Mouse (Mus musculus) ES-Bruce4 (cell line): ENCODE measurements at regions not wholly inside any gene's neighbourhood (a gene's known extent, or its start where the extent isn't known, plus 50 kb on each side); places are given as distances from the start of the nearest gene placed in this dataset.

Experiments
- CTCF ChIP-seq: IDR thresholded peaks from one replicate; pipeline ENCODE4 v1.8.1; 2011; ENCODE audit warnings: low read depth, low read length
- EP300 ChIP-seq: IDR thresholded peaks from 2 replicates; pipeline ENCODE4 v1.6.1; 2011; ENCODE audit warnings: low read depth, low read length; ENCODE audit not compliant: insufficient read depth

DNA sequence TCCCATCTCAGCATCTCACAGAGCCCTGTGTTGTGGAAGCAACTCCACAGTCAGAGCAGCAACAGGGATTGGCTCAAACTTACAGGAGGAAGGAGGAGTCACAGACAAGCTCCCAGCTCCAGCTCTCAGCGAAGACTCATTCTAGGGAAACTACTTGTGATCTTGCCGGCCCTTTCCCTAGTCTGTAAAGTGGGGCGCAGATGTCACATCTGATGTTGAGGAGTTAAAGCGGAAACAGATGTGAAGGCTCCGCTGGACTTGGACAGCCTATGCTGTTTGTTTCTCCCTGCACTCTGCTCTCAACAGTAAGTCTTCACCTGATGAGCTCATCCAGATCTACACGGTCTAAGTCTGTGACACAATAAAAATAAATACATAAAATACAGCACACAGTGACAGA, 408.1 kb downstream of the Irx1 start:
- TF ChIP-seq CTCF (no peak), EP300 (no peak)
